Mouse (Mus musculus) kidney, adult 2 months (tissue): ENCODE measurements around the gene 9330159F19Rik. TPM values are rescaled to one million over a fixed set of nuclear protein-coding genes. Genes with fewer than 3 reads are reported as not detected.

ENCODE experiments used
- DNase-seq: peaks from one replicate; pipeline ENCODE4 v3.0.0; 2021
- H3K27ac ChIP-seq: fragments of 200-500 bp; 2 replicates; pipeline ENCODE4 v1.5.1; 2012; ENCODE audit warnings: low read depth, low read length, control low read depth, inconsistent platforms; ENCODE audit not compliant: insufficient read depth
- H3K27me3 ChIP-seq: fragments of 200-500 bp; replicated peaks from 2 replicates; pipeline ENCODE4 v1.6.1; 2012; ENCODE audit warnings: mild to moderate bottlenecking, moderate library complexity, low read length, inconsistent platforms; ENCODE audit not compliant: control insufficient read depth, insufficient read depth
- H3K36me3 ChIP-seq: fragments of 200-500 bp; 2 replicates; pipeline ENCODE4 v1.6.1; 2012; ENCODE audit warnings: mild to moderate bottlenecking, moderate library complexity, low read length, inconsistent platforms; ENCODE audit not compliant: control insufficient read depth, insufficient read depth
- H3K4me1 ChIP-seq: fragments of 200-500 bp; 2 replicates; pipeline ENCODE4 v1.6.1; 2011; ENCODE audit warnings: low read length; ENCODE audit not compliant: control insufficient read depth, insufficient read depth
- H3K4me3 ChIP-seq: fragments of 200-500 bp; 2 replicates; pipeline ENCODE4 v1.5.1; 2011; ENCODE audit warnings: mild to moderate bottlenecking, low read depth, low read length, control low read depth; ENCODE audit not compliant: insufficient read depth
- CTCF ChIP-seq: fragments of 200-500 bp; conservative IDR thresholded peaks from 2 replicates; pipeline ENCODE4 v1.5.1; 2011; ENCODE audit warnings: low read depth, mild to moderate bottlenecking, control low read depth, low read length, moderate library complexity, mixed read lengths; ENCODE audit not compliant: insufficient read depth, insufficient read length
- POLR2A ChIP-seq: fragments of 200-500 bp; IDR thresholded peaks from one replicate; pipeline ENCODE4 v1.6.1; 2011; ENCODE audit warnings: low read depth, low read length, control low read depth
- WGBS: fragments of 180-500 bp; shearing (Covaris S2); methylation state at CpG from one replicate; pipeline ENCODE4 v1.1.7; 2018; 5-methylcytosine and 5-hydroxymethylcytosine counted together
- polyA plus RNA-seq: library from polyadenylated mRNA; depleted of rRNA; stranded (reverse); fragments of >200 nt; gene quantifications from 2 replicates; pipeline ENCODE4 v1.2.3, GENCODE M21; 2012; rRNA removed

Gene 9330159F19Rik
- polyA plus RNA-seq, result 0.09 and 0.11 TPM in 2 replicates

GRCm38 (mm10) chr10:29211453-29211852 lies at the start of gene 9330159F19Rik:
TSS of gene 9330159F19Rik (plus strand) at chr10:29211606.
- Histone ChIP-seq H3K4me1 (no peaks in the 10 kb centered on the region), H3K4me3 (no peak within 1 kb of the TSS), H3K27me3 (no peaks in the 10 kb centered on the region), H3K27ac (no peak within 1 kb of the TSS), H3K36me3 (no peaks in the 10 kb centered on the region)
- no peak for DNase-seq
- no peak for TF ChIP-seq CTCF
- no peak for TF ChIP-seq POLR2A
- WGBS, result 13% methylated on average over 4 of the region's 4 CpGs

GRCm38 (mm10) chr10:29161664-29162063 lies 49.7 kb upstream of the 9330159F19Rik start:
- TF ChIP-seq CTCF (no peak), POLR2A (no peak)
- no peaks in the 10 kb centered on the region for H3K36me3 ChIP-seq
- WGBS, result 88% methylated on average over 2 of the region's 2 CpGs
- H3K4me1 ChIP-seq, result no peaks in the 10 kb centered on the region
- no peak overlapping the region for H3K27ac ChIP-seq
- no peaks in the 10 kb centered on the region for H3K27me3 ChIP-seq
- no peak overlapping the region for H3K4me3 ChIP-seq
- DNase-seq, result no peak

- Histone ChIP-seq H3K4me1 (no peaks in the 10 kb centered on the region), H3K27me3 (no peaks in the 10 kb centered on the region), H3K4me3 (no peak overlapping the region), H3K27ac (no peak overlapping the region), H3K36me3 (no peaks in the 10 kb centered on the region)
- TF ChIP-seq CTCF (no peak), POLR2A (no peak)
- WGBS, result 83% methylated on average over 2 of the region's 2 CpGs
- DNase-seq, result no peak
Measured at GRCm38 (mm10) chr10:29173778-29174177, 37.6 kb upstream of the 9330159F19Rik start.

GRCm38 (mm10) chr10:29175656-29176055 lies 35.8 kb upstream of the 9330159F19Rik start:
- 80% methylated on average over 3 of the region's 3 CpGs for WGBS
- Histone ChIP-seq H3K27ac (no peak overlapping the region), H3K4me1 (no peaks in the 10 kb centered on the region), H3K36me3 (no peaks in the 10 kb centered on the region), H3K4me3 (no peak overlapping the region), H3K27me3 (no peaks in the 10 kb centered on the region)
- DNase-seq, result no peak
- TF ChIP-seq POLR2A (no peak), CTCF (no peak)

GRCm38 (mm10) chr10:29176881-29177280 lies 34.5 kb upstream of the 9330159F19Rik start:
- WGBS, result 80% methylated on average over 4 of the region's 4 CpGs
- no peak for TF ChIP-seq POLR2A
- TF ChIP-seq CTCF, result no peak

GRCm38 (mm10) chr10:29178003-29178402 lies 33.4 kb upstream of the 9330159F19Rik start:
- TF ChIP-seq POLR2A, result no peak
- TF ChIP-seq CTCF, result no peak
- 34% methylated on average over 2 of the region's 2 CpGs for WGBS
- no peak overlapping the region for H3K4me3 ChIP-seq
- H3K27me3 ChIP-seq, result no peaks in the 10 kb centered on the region
- H3K4me1 ChIP-seq, result no peaks in the 10 kb centered on the region
- no peak overlapping the region for H3K27ac ChIP-seq
- no peak for DNase-seq
- H3K36me3 ChIP-seq, result no peaks in the 10 kb centered on the region

More at GRCm38 (mm10) chr10:29176881-29177280, 34.5 kb upstream of the 9330159F19Rik start:
- Histone ChIP-seq H3K27ac (no peak overlapping the region), H3K4me3 (no peak overlapping the region), H3K27me3 (no peaks in the 10 kb centered on the region), H3K4me1 (no peaks in the 10 kb centered on the region), H3K36me3 (no peaks in the 10 kb centered on the region)
- DNase-seq, result no peak

- no peaks in the 10 kb centered on the region for H3K4me1 ChIP-seq
- no peaks in the 10 kb centered on the region for H3K36me3 ChIP-seq
- DNase-seq, result no peak
- H3K27me3 ChIP-seq, result no peaks in the 10 kb centered on the region
- H3K27ac ChIP-seq, result no peak overlapping the region
- TF ChIP-seq CTCF, result no peak
- TF ChIP-seq POLR2A, result no peak
- WGBS, result 87% methylated on average over 3 of the region's 3 CpGs
- H3K4me3 ChIP-seq, result no peak overlapping the region
Measured at GRCm38 (mm10) chr10:29180210-29180609, 31.2 kb upstream of the 9330159F19Rik start.
